Mouse (Mus musculus): ENCODE data around the gene Il4i1. TPM values are rescaled to one million over a fixed set of nuclear protein-coding genes. Genes with fewer than 3 reads are reported as not detected.
A peak's percentile ranks its signal among the peaks of the same experiment; 100 is the strongest.

The Il4i1 gene
- polyA plus RNA-seq, 1 experiment: 4.7 TPM

DNA sequence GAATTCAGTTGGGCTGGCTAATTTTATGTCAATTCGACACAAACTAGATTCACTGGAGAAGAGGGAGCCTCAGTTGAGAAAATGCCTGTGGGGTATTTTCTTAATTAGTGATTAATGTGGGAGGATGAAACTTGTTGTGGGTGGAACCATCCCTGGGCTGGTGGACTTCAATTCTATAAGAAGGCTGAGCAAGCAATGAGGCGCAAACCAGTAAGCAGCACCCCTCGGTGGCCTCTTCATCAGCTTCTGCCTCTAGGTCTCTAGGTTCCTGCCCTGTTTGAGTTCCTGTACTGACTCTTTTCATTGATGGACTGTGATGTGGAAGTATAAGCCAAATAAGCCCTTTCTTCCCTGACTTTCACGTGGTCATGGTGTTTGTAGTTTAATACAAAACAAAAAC is 5.8 kb upstream of the Il4i1 start:
- Histone ChIP-seq H3K27me3 (ENCODE audit: control insufficient read depth, insufficient read depth, low read length, poor library complexity, severe bottlenecking) (no peaks in the 10 kb centered on the region; the same call in 1 of the 2 replicates), H3K4me1 (ENCODE audit: control insufficient read depth, insufficient read depth, low read length) (no peaks in the 10 kb centered on the region), H3K27ac (ENCODE audit: insufficient read depth, low read length) (no peak overlapping the region), H3K4me3 (ENCODE audit: low read depth, low read length) (no peak overlapping the region), H3K9me3 (replicated peaks; ENCODE audit: control insufficient read depth, insufficient read depth, low read length, poor library complexity, severe bottlenecking) (no peaks in the 10 kb centered on the region), H3K36me3 (ENCODE audit: control insufficient read depth, insufficient read depth, low read length, poor library complexity, severe bottlenecking) (no peaks in the 10 kb centered on the region), H3K9ac (ENCODE audit: low read depth, poor library complexity, severe bottlenecking) (no peak overlapping the region)
- TF ChIP-seq EP300 (IDR thresholded peaks at IDR 0.05; ENCODE audit: insufficient read depth, low read depth, low read length) (no peak), CTCF (IDR thresholded peaks at IDR 0.05; ENCODE audit: low read depth, low read length) (no peak), POLR2A (IDR thresholded peaks at IDR 0.05; ENCODE audit: insufficient read depth, low read length) (no peak)

- Histone ChIP-seq H3K4me3 (ENCODE audit: low read depth, low read length) (no peak overlapping the region), H3K27me3 (ENCODE audit: control insufficient read depth, insufficient read depth, low read length, poor library complexity, severe bottlenecking) (no peaks in the 10 kb centered on the region; the same call in 1 of the 2 replicates), H3K27ac (ENCODE audit: insufficient read depth, low read length) (no peak overlapping the region), H3K9ac (ENCODE audit: low read depth, poor library complexity, severe bottlenecking) (no peak overlapping the region), H3K36me3 (ENCODE audit: control insufficient read depth, insufficient read depth, low read length, poor library complexity, severe bottlenecking) (no peaks in the 10 kb centered on the region), H3K4me1 (ENCODE audit: control insufficient read depth, insufficient read depth, low read length) (no peaks in the 10 kb centered on the region), H3K9me3 (replicated peaks; ENCODE audit: control insufficient read depth, insufficient read depth, low read length, poor library complexity, severe bottlenecking) (no peaks in the 10 kb centered on the region)
- no peak for TF ChIP-seq POLR2A (IDR thresholded peaks at IDR 0.05; ENCODE audit: insufficient read depth, low read length)
- no peak for TF ChIP-seq EP300 (IDR thresholded peaks at IDR 0.05; ENCODE audit: insufficient read depth, low read depth, low read length)
- no peak for TF ChIP-seq CTCF (IDR thresholded peaks at IDR 0.05; ENCODE audit: low read depth, low read length)
Observed at GRCm38 (mm10) chr7:44810819-44811557, 5.2 kb upstream of the Il4i1 start.

DNA sequence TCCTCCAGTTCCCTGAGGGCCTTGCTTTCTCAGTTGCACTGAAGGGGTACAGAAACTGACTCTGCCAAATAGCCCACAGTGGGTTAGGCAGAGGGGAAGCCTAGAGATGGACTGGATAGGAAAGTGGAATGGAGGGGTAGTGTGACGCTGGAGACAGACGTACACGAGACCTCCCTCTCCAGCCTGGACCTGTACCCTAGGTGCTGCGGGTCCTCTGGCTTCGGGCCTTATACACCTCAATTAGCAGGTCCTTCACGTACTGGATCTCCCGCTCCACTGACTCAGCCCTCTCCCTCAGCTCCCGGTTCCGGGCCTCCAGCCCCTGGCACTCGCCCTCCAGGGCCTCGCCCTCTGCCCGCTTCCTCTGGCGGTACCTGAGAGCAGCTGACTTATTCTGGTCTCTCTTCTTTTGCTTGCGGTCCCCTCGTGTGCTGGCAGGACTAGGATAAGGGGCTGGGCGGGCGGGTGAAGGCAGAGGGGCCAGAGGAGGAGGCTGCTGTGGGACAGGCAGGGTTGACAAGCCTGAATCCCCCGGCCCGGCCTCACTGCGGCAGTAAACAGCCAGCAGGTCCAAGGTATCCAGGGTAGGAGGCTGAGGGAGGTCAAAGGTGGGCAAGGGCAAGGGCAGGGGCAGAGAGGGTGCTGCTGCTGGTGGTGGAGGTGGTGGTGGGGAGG is 3.4 kb upstream of the Il4i1 start:
- H3K4me3 ChIP-seq (ENCODE audit: low read depth, low read length): peak overlapping the region; percentile 20; the same call in 1 of the 2 replicates
- no peaks in the 10 kb centered on the region; the same call in 1 of the 2 replicates for H3K27me3 ChIP-seq (ENCODE audit: control insufficient read depth, insufficient read depth, low read length, poor library complexity, severe bottlenecking)
- H3K4me1 ChIP-seq (ENCODE audit: control insufficient read depth, insufficient read depth, low read length): no peaks in the 10 kb centered on the region
- H3K9ac ChIP-seq (ENCODE audit: low read depth, poor library complexity, severe bottlenecking): 0 out of 2 replicates have a peak overlapping the region, but pooled peaks have one; percentile 14
- no peaks in the 10 kb centered on the region for H3K9me3 ChIP-seq (replicated peaks; ENCODE audit: control insufficient read depth, insufficient read depth, low read length, poor library complexity, severe bottlenecking)
- TF ChIP-seq EP300 (IDR thresholded peaks at IDR 0.05; ENCODE audit: insufficient read depth, low read depth, low read length) (no peak), CTCF (IDR thresholded peaks at IDR 0.05; ENCODE audit: low read depth, low read length) (no peak), POLR2A (IDR thresholded peaks at IDR 0.05; ENCODE audit: insufficient read depth, low read length) (no peak)
- peaks cover 5% of the 10 kb centered on the region for H3K36me3 ChIP-seq (ENCODE audit: control insufficient read depth, insufficient read depth, low read length, poor library complexity, severe bottlenecking)
- H3K27ac ChIP-seq (ENCODE audit: insufficient read depth, low read length): no peak overlapping the region

- TF ChIP-seq CTCF (IDR thresholded peaks at IDR 0.05; ENCODE audit: low read depth, low read length) (no peak), EP300 (IDR thresholded peaks at IDR 0.05; ENCODE audit: insufficient read depth, low read depth, low read length) (no peak), POLR2A (IDR thresholded peaks at IDR 0.05; ENCODE audit: insufficient read depth, low read length) (no peak)
- Histone ChIP-seq H3K9me3 (replicated peaks; ENCODE audit: control insufficient read depth, insufficient read depth, low read length, poor library complexity, severe bottlenecking) (no peaks in the 10 kb centered on the region), H3K36me3 (ENCODE audit: control insufficient read depth, insufficient read depth, low read length, poor library complexity, severe bottlenecking) (peaks cover 14% of the 10 kb centered on the region), H3K4me1 (ENCODE audit: control insufficient read depth, insufficient read depth, low read length) (no peaks in the 10 kb centered on the region), H3K27me3 (ENCODE audit: control insufficient read depth, insufficient read depth, low read length, poor library complexity, severe bottlenecking) (no peaks in the 10 kb centered on the region; the same call in 1 of the 2 replicates), H3K27ac (ENCODE audit: insufficient read depth, low read length) (no peak overlapping the region), H3K4me3 (ENCODE audit: low read depth, low read length) (no peak overlapping the region), H3K9ac (ENCODE audit: low read depth, poor library complexity, severe bottlenecking) (no peak overlapping the region)
Observed at GRCm38 (mm10) chr7:44813985-44814384, 2.2 kb upstream of the Il4i1 start.

- no peaks in the 10 kb centered on the region; the same call in 1 of the 2 replicates for H3K27me3 ChIP-seq (ENCODE audit: control insufficient read depth, insufficient read depth, low read length, poor library complexity, severe bottlenecking)
- peaks cover 14% of the 10 kb centered on the region for H3K36me3 ChIP-seq (ENCODE audit: control insufficient read depth, insufficient read depth, low read length, poor library complexity, severe bottlenecking)
- H3K4me1 ChIP-seq (ENCODE audit: control insufficient read depth, insufficient read depth, low read length): no peaks in the 10 kb centered on the region
- TF ChIP-seq EP300 (IDR thresholded peaks at IDR 0.05; ENCODE audit: insufficient read depth, low read depth, low read length) (no peak), CTCF (IDR thresholded peaks at IDR 0.05; ENCODE audit: low read depth, low read length) (no peak), POLR2A (IDR thresholded peaks at IDR 0.05; ENCODE audit: insufficient read depth, low read length) (no peak)
- no peaks in the 10 kb centered on the region for H3K9me3 ChIP-seq (replicated peaks; ENCODE audit: control insufficient read depth, insufficient read depth, low read length, poor library complexity, severe bottlenecking)
- H3K9ac ChIP-seq (ENCODE audit: low read depth, poor library complexity, severe bottlenecking): 0 out of 2 replicates have a peak overlapping the region, but pooled peaks have one; percentile 99
- H3K27ac ChIP-seq (ENCODE audit: insufficient read depth, low read length): no peak overlapping the region
- no peak overlapping the region for H3K4me3 ChIP-seq (ENCODE audit: low read depth, low read length)
Observed at GRCm38 (mm10) chr7:44814423-44814822, 1.8 kb upstream of the Il4i1 start.

Measured in ES-Bruce4 (cell line).